Mouse (Mus musculus) stomach, postnatal 0 days (tissue): ENCODE data around the gene Trp53. TPM values are rescaled to one million over a fixed set of nuclear protein-coding genes. Genes with fewer than 3 reads are reported as not detected.
"Not testable (repeated sequence)": the region's sequence is repeated elsewhere in the genome, so short reads cannot be mapped to it uniquely, and the experiment has no call there.

Source experiments
- ATAC-seq: fragments of 200-750 bp; cut with Nextera tagmentation; 2 replicates; pipeline ENCODE4 v1.8.0; 2017; ENCODE audit not compliant: low FRiP score, low TSS enrichment
- DNase-seq: peaks from one replicate; pipeline ENCODE4 v3.0.0-alpha.2; 2016; ENCODE audit warnings: low spot score
- H3K27ac ChIP-seq: fragments of 300-500 bp; sonication (generic); replicated peaks from 2 replicates; pipeline ENCODE4 v1.5.1; 2014; ENCODE audit warnings: mild to moderate bottlenecking, control low read depth
- H3K27me3 ChIP-seq: fragments of 300-500 bp; sonication (generic); 2 replicates; pipeline ENCODE4 v1.6.1; 2014; ENCODE audit warnings: low read length; ENCODE audit not compliant: control insufficient read depth, insufficient read depth
- H3K36me3 ChIP-seq: fragments of 300-500 bp; sonication (generic); 2 replicates; pipeline ENCODE4 v1.6.1; 2014; ENCODE audit warnings: low read length, mixed read lengths; ENCODE audit not compliant: control insufficient read depth, insufficient read depth
- H3K4me1 ChIP-seq: fragments of 300-500 bp; sonication (generic); replicated peaks from 2 replicates; pipeline ENCODE4 v1.6.1; 2014; ENCODE audit warnings: antibody characterized with exemption; ENCODE audit not compliant: control insufficient read depth, insufficient read depth
- H3K4me2 ChIP-seq: fragments of 300-500 bp; sonication (generic); replicated peaks from 2 replicates; pipeline ENCODE4 v1.6.1; 2014; ENCODE audit warnings: low read depth, mild to moderate bottlenecking, control low read depth, moderate library complexity
- H3K4me3 ChIP-seq: fragments of 300-500 bp; sonication (generic); 2 replicates; pipeline ENCODE4 v1.5.1; 2014; ENCODE audit warnings: low read depth, low read length, control low read depth
- H3K9ac ChIP-seq: fragments of 300-500 bp; sonication (generic); 2 replicates; pipeline ENCODE4 v1.6.1; 2014; ENCODE audit warnings: mild to moderate bottlenecking, low read length, control low read depth, mixed read lengths
- H3K9me3 ChIP-seq: fragments of 300-500 bp; sonication (generic); 2 replicates; pipeline ENCODE4 v1.6.1; 2016; ENCODE audit warnings: low read length; ENCODE audit not compliant: control insufficient read depth
- CTCF ChIP-seq: IDR thresholded peaks from 2 replicates; pipeline ENCODE4 v1.5.1; 2016; ENCODE audit warnings: antibody characterized with exemption, low read depth, mild to moderate bottlenecking, moderate library complexity
- EP300 ChIP-seq: optimal IDR thresholded peaks from 2 replicates; pipeline ENCODE3; 2016; ENCODE audit warnings: antibody characterized with exemption
- WGBS: fragments of 180-500 bp; shearing (Covaris S2); extraction: QIAGEN DNeasy Blood & Tissue Kit; methylation state at CpG from one replicate; pipeline ENCODE4 v1.1.7; 2014; 5-methylcytosine and 5-hydroxymethylcytosine counted together
- polyA plus RNA-seq: library from polyadenylated mRNA; unstranded; fragments of >200 nt; fragmentation: Nextera tagmentation; extraction: Ambion mirVana; gene quantifications from 2 replicates; pipeline ENCODE4 v1.2.1, GENCODE M21; 2015

Trp53 gene
- polyA plus RNA-seq, 1 experiment from 2014 or later: 45.0 TPM

DNA sequence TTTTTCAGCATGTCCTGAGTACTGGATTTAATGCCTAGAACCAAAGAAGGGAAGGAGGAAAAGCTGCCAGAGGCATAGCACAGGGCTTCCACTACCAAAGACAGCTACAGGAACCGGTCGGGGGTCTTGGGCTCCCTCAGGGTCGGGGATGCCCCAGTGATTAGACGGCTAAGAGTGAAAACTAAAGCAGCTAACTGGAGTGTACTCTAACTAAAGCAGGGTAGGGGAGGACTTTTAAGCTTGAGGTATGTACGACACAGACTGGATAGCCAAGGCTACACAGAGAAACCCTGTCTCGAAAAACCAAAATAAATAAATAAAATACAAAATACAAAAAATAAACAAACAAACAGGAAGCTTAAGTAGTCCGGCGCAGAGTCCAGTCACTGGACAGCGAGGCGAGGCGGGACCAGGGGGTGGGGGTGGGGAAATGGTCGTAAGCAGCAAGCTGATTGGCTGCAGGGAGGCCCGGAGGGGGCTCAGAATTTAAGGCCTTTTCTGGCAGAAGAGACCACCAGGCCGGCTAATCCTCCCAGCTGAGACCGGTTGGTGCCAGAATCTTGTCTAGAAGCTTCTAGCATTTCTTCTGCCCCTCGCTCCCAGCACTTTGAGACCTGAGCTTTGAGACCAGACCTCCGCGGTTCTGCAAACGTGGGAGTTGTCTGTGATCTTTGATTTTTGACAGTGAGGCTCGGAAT is 41.6 kb downstream of the Trp53 start, which contains the start of gene Sat2:
Gene Sat2, plus strand, starts transcription at position 454 of the 698 bp plus-strand sequence.
- peak within 1 kb of the TSS; percentile 70 for H3K4me2 ChIP-seq
- 2% methylated on average over 20 of the region's 20 CpGs for WGBS
- ATAC-seq (peak; percentile 82), DNase-seq (peak; percentile 77)
- TF ChIP-seq CTCF (no peak), EP300 (no peak)
- no peaks in the 10 kb centered on the region for H3K27me3 ChIP-seq
- no peaks in the 10 kb centered on the region for H3K4me1 ChIP-seq
- no peaks in the 10 kb centered on the region for H3K36me3 ChIP-seq
- no peaks in the 10 kb centered on the region for H3K9me3 ChIP-seq
- peak within 1 kb of the TSS; percentile 68 for H3K9ac ChIP-seq
- H3K4me3 ChIP-seq: peak within 1 kb of the TSS; percentile 52
- peak within 1 kb of the TSS; percentile 63 for H3K27ac ChIP-seq

DNA sequence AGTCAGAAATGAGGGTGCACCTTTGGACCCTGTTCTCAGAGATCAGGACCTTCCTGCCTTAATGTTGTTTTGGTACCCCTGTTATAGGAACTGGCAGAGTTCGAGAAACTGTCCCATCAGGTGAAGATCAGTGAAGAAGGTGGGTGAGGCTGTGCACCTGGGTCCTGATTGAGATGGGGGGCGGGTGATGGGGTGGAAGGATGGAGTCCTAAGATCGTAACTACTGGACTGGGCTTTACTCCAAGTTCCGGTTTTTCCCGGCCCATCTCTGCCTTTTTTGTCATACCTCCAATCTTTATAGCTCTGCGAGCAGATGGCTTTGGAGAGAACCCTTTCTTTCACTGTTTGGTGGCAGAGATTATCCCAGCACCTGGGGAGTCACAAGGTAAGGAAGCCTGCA is 42.2 kb downstream of the Trp53 start:
- H3K4me1 ChIP-seq: no peaks in the 10 kb centered on the region
- whole genome bisulfite sequencing: 21% methylated on average over 6 of the region's 6 CpGs
- no peaks in the 10 kb centered on the region for H3K36me3 ChIP-seq
- DNase-seq (no peak), ATAC-seq (0 out of 2 replicates have a peak, but pooled peaks have one; percentile 13)
- H3K4me3 ChIP-seq: peak overlapping the region; percentile 52
- H3K4me2 ChIP-seq: peak overlapping the region; percentile 70
- TF ChIP-seq CTCF (no peak), EP300 (no peak)
- peak overlapping the region; percentile 58 for H3K27ac ChIP-seq
- H3K27me3 ChIP-seq: no peaks in the 10 kb centered on the region
- H3K9me3 ChIP-seq: no peaks in the 10 kb centered on the region
- peak overlapping the region; percentile 68 for H3K9ac ChIP-seq

DNA sequence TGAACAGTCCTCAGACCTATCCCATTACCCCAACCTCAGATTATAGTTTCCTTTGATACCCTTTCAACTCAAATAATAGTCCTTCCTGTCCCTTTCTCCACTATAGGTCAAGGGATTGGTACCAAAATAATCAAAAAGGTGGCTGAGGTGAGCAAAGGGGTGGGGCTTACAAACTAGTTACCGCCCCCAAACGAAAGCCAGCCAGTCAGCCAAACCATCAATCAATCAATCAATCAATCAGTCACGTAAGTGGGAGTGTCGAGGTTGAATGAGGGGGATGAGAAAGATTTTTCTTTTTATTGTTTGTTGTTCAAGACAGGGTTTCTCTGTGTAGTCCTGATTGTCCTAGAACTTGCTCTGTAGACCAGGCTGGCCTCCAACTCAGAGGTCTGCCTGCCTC is 42.8 kb downstream of the Trp53 start:
- 0 out of 2 replicates have a peak overlapping the region, but pooled peaks have one; percentile 68 for H3K9ac ChIP-seq

DNA sequence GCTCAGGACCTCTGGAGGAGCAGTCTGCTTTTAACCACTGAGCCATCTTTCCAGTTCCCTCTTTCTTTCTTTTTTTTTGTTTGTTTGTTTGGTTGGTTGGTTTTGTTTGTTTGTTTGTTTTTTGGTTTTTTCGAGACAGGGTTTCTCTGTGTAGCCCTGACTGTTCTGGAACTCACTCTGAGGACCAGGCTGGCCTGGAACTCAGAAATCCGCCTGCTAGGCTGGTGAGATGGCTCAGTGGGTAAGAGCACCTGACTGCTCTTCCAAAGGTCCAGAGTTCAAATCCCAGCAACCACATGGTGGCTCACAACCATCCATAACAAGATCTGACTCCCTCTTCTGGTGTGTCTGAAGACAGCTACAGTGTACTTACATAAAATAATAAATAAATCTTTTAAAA is 44.2 kb downstream of the Trp53 start:
- DNase-seq, H3K9ac ChIP-seq, H3K27me3 ChIP-seq, H3K36me3 ChIP-seq, H3K9me3 ChIP-seq, H3K4me3 ChIP-seq, H3K4me2 ChIP-seq, ATAC-seq, H3K27ac ChIP-seq, H3K4me1 ChIP-seq: not testable (repeated sequence)
- WGBS: 90% methylated on average over 2 of the region's 2 CpGs

More for the DNA sequence above, 42.8 kb downstream of the Trp53 start:
- Histone ChIP-seq H3K27me3 (no peaks in the 10 kb centered on the region), H3K27ac (no peak overlapping the region), H3K4me3 (0 out of 2 replicates have a peak overlapping the region, but pooled peaks have one; percentile 52), H3K9me3 (no peaks in the 10 kb centered on the region), H3K4me1 (no peaks in the 10 kb centered on the region), H3K36me3 (no peaks in the 10 kb centered on the region), H3K4me2 (peak overlapping the region; percentile 70; the same call in 1 of the 2 replicates)
- no peak for TF ChIP-seq EP300
- TF ChIP-seq CTCF: no peak
- 75% methylated on average over 4 of the region's 4 CpGs for WGBS
- DNase-seq (no peak), ATAC-seq (no peak)

DNA sequence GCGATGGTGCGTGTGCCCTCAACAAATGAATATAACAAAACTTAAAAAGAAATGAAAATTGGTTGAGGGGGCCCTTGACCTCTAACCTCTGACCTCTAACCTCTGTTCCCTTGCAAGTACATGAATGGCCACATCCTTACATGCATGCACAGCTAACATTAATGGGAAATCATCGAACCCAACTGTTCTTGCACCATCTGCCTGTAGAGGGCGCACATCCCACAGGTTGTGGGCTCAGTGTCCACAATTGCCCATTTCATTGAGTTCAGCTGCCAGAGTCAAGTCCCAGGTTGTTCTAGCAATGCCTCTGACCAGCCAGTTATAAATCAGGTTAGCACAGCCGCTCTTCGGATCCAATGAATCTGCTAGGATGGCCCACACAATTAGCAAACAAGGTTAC is 48.1 kb downstream of the Trp53 start:
- TF ChIP-seq EP300 (no peak), CTCF (peak; percentile 98)
- no peak overlapping the region for H3K27ac ChIP-seq

DNA sequence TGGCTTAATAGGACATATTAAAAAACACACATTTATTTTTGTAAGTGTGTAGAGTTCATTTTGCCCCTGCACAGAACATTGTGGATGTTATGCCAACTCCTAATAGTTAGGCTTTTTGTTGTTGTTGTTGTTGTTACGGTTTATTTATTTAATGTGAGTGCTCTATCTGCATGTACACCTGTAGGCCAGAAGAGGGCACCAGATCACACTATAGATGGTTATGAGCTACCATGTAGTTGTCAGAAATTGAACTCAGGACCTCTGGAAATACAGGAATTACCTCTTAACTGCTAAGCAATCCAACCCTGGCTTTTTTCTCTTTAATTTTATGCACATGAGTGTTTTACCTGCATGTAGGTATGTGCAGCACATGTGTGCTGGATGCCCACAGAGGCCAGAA is 49.6 kb downstream of the Trp53 start:
- Histone ChIP-seq H3K4me1 (no peaks in the 10 kb centered on the region), H3K4me2 (no peak overlapping the region), H3K36me3 (no peaks in the 10 kb centered on the region), H3K4me3 (no peak overlapping the region), H3K27ac (no peak overlapping the region), H3K27me3 (no peaks in the 10 kb centered on the region), H3K9ac (no peak overlapping the region), H3K9me3 (no peaks in the 10 kb centered on the region)
- ATAC-seq: no peak
- no peak for DNase-seq
- TF ChIP-seq EP300 (no peak), CTCF (peak; percentile 72)
- WGBS: 66% methylated on average over 1 of the region's 1 CpGs

More for the DNA sequence above, 48.1 kb downstream of the Trp53 start:
- no peaks in the 10 kb centered on the region for H3K27me3 ChIP-seq
- DNase-seq (peak; percentile 83), ATAC-seq (no peak)
- no peaks in the 10 kb centered on the region for H3K9me3 ChIP-seq
- H3K4me2 ChIP-seq: no peak overlapping the region
- H3K9ac ChIP-seq: no peak overlapping the region
- no peaks in the 10 kb centered on the region for H3K36me3 ChIP-seq
- WGBS: 35% methylated on average over 6 of the region's 6 CpGs
- no peak overlapping the region for H3K4me3 ChIP-seq
- no peaks in the 10 kb centered on the region for H3K4me1 ChIP-seq
